Mouse (Mus musculus) midbrain, embryonic 14.5 days (tissue): Measurements from ENCODE around the gene Mnx1. TPM values are rescaled to one million over a fixed set of nuclear protein-coding genes. Genes with fewer than 3 reads are reported as not detected.
A peak's percentile ranks its signal among the peaks of the same experiment; 100 is the strongest.

ENCODE experiments used
- ATAC-seq: fragments of 200-750 bp; cut with Nextera tagmentation; 2 replicates; pipeline ENCODE4 v1.8.0; 2017; ENCODE audit warnings: moderate number of reproducible peaks, moderate library complexity; ENCODE audit not compliant: low FRiP score, low TSS enrichment
- DNase-seq: peaks from one replicate; pipeline ENCODE4 v3.0.0-alpha.2; 2015
- H3K27ac ChIP-seq: fragments of 300-500 bp; sonication (generic); replicated peaks from 2 replicates; pipeline ENCODE4 v1.5.1; 2014; ENCODE audit warnings: mild to moderate bottlenecking, low read depth, low read length, moderate library complexity
- H3K27me3 ChIP-seq: fragments of 300-500 bp; sonication (generic); 2 replicates; pipeline ENCODE4 v1.6.1; 2014; ENCODE audit warnings: low read length, control low read depth, mixed read lengths; ENCODE audit not compliant: control insufficient read depth, insufficient read depth
- H3K36me3 ChIP-seq: fragments of 300-500 bp; sonication (generic); 2 replicates; pipeline ENCODE4 v1.6.1; 2014; ENCODE audit warnings: low read length, control low read depth; ENCODE audit not compliant: control insufficient read depth, insufficient read depth
- H3K4me1 ChIP-seq: fragments of 300-500 bp; sonication (generic); 2 replicates; pipeline ENCODE4 v1.6.1; 2014; ENCODE audit warnings: mild to moderate bottlenecking, antibody characterized with exemption, low read length, control low read depth; ENCODE audit not compliant: control insufficient read depth, insufficient read depth
- H3K4me2 ChIP-seq: fragments of 300-500 bp; sonication (generic); 2 replicates; pipeline ENCODE4 v1.6.1; 2014; ENCODE audit warnings: mild to moderate bottlenecking, low read length, moderate library complexity
- H3K4me3 ChIP-seq: fragments of 300-500 bp; sonication (generic); replicated peaks from 2 replicates; pipeline ENCODE4 v1.5.1; 2014; ENCODE audit warnings: low read depth, low read length
- H3K9ac ChIP-seq: fragments of 300-500 bp; sonication (generic); replicated peaks from 2 replicates; pipeline ENCODE4 v1.6.1; 2014; ENCODE audit warnings: mild to moderate bottlenecking, low read length, moderate library complexity
- H3K9me3 ChIP-seq: fragments of 300-500 bp; sonication (generic); 2 replicates; pipeline ENCODE4 v1.6.1; 2016; ENCODE audit warnings: low read length, control low read depth, mixed read lengths; ENCODE audit not compliant: control insufficient read depth
- WGBS: fragments of 180-500 bp; shearing (Covaris S2); extraction: QIAGEN DNeasy Blood & Tissue Kit; methylation state at CpG from one replicate; pipeline ENCODE4 v1.1.7; 2014; 5-methylcytosine and 5-hydroxymethylcytosine counted together
- polyA plus RNA-seq: library from polyadenylated mRNA; unstranded; fragments of >200 nt; fragmentation: Nextera tagmentation; extraction: Ambion mirVana; gene quantifications from 2 replicates; pipeline ENCODE4 v1.2.1, GENCODE M21; 2014

The Mnx1 gene
- not detected in 2 replicates for polyA plus RNA-seq

- under 1% methylated on average over 65 of the region's 65 CpGs for WGBS
- Histone ChIP-seq H3K9me3 (no peaks in the 10 kb centered on the region), H3K27me3 (peaks cover 99% of the 10 kb centered on the region), H3K36me3 (no peaks in the 10 kb centered on the region), H3K4me2 (peak within 1 kb of the TSS; percentile 51), H3K27ac (no peak within 1 kb of the TSS), H3K9ac (no peak within 1 kb of the TSS), H3K4me3 (peak within 1 kb of the TSS; percentile 26), H3K4me1 (no peaks in the 10 kb centered on the region)
- DNase-seq = no peak
- no peak for ATAC-seq
Observed at GRCm38 (mm10) chr5:29478208-29479197, at the start of gene Mnx1. TSS of gene Mnx1 (minus strand) at chr5:29478470.

GRCm38 (mm10) chr5:29516432-29516831, 38.2 kb upstream of the Mnx1 start:
- WGBS = 92% methylated on average over 5 of the region's 5 CpGs

GRCm38 (mm10) chr5:29515888-29516287, 37.6 kb upstream of the Mnx1 start:
- no peaks in the 10 kb centered on the region for H3K4me1 ChIP-seq
- no peaks in the 10 kb centered on the region for H3K9me3 ChIP-seq
- ATAC-seq = no peak
- DNase-seq = no peak
- H3K27me3 ChIP-seq = no peaks in the 10 kb centered on the region
- no peak overlapping the region for H3K4me2 ChIP-seq
- no peak overlapping the region for H3K27ac ChIP-seq
- no peaks in the 10 kb centered on the region for H3K36me3 ChIP-seq
- WGBS = 81% methylated on average over 3 of the region's 3 CpGs
- H3K9ac ChIP-seq = no peak overlapping the region
- no peak overlapping the region for H3K4me3 ChIP-seq

More at GRCm38 (mm10) chr5:29516432-29516831, 38.2 kb upstream of the Mnx1 start:
- no peak for ATAC-seq
- Histone ChIP-seq H3K27ac (no peak overlapping the region), H3K4me2 (no peak overlapping the region), H3K9me3 (no peaks in the 10 kb centered on the region), H3K27me3 (no peaks in the 10 kb centered on the region), H3K9ac (no peak overlapping the region), H3K4me3 (no peak overlapping the region), H3K36me3 (no peaks in the 10 kb centered on the region), H3K4me1 (no peaks in the 10 kb centered on the region)
- no peak for DNase-seq

- no peak overlapping the region for H3K4me2 ChIP-seq
- no peaks in the 10 kb centered on the region for H3K36me3 ChIP-seq
- H3K4me3 ChIP-seq = no peak overlapping the region
- H3K9me3 ChIP-seq = no peaks in the 10 kb centered on the region
- ATAC-seq (no peak), DNase-seq (peak; percentile 2)
- H3K27ac ChIP-seq = no peak overlapping the region
- H3K4me1 ChIP-seq = no peaks in the 10 kb centered on the region
- H3K9ac ChIP-seq = no peak overlapping the region
- H3K27me3 ChIP-seq = no peaks in the 10 kb centered on the region
- 87% methylated on average over 3 of the region's 3 CpGs for WGBS
Observed at GRCm38 (mm10) chr5:29507013-29507412, 28.7 kb upstream of the Mnx1 start.

- no peaks in the 10 kb centered on the region for H3K4me1 ChIP-seq
- H3K4me2 ChIP-seq = no peak overlapping the region
- no peak overlapping the region for H3K27ac ChIP-seq
- no peak overlapping the region for H3K4me3 ChIP-seq
- no peaks in the 10 kb centered on the region for H3K9me3 ChIP-seq
- WGBS = 12% methylated on average over 13 of the region's 13 CpGs
- no peak for ATAC-seq
- peaks cover 85% of the 10 kb centered on the region for H3K27me3 ChIP-seq
- H3K9ac ChIP-seq = no peak overlapping the region
- H3K36me3 ChIP-seq = no peaks in the 10 kb centered on the region
- DNase-seq = peak; percentile 19
Observed at GRCm38 (mm10) chr5:29487321-29487720, 9.1 kb upstream of the Mnx1 start.

GRCm38 (mm10) chr5:29485941-29486320, 7.7 kb upstream of the Mnx1 start:
- no peak for ATAC-seq
- Histone ChIP-seq H3K27me3 (peaks cover 93% of the 10 kb centered on the region), H3K27ac (no peak overlapping the region), H3K4me2 (no peak overlapping the region), H3K36me3 (no peaks in the 10 kb centered on the region), H3K4me3 (no peak overlapping the region), H3K9ac (no peak overlapping the region), H3K9me3 (no peaks in the 10 kb centered on the region), H3K4me1 (no peaks in the 10 kb centered on the region)
- WGBS = 2% methylated on average over 10 of the region's 10 CpGs
- DNase-seq = no peak

- no peak overlapping the region for H3K9ac ChIP-seq
- DNase-seq = peak; percentile 37
- H3K9me3 ChIP-seq = no peaks in the 10 kb centered on the region
- no peak overlapping the region for H3K4me2 ChIP-seq
- H3K4me1 ChIP-seq = no peaks in the 10 kb centered on the region
- H3K27me3 ChIP-seq = peaks cover 97% of the 10 kb centered on the region
- no peak for ATAC-seq
- WGBS = 1% methylated on average over 38 of the region's 38 CpGs
- no peak overlapping the region for H3K4me3 ChIP-seq
- no peak overlapping the region for H3K27ac ChIP-seq
- H3K36me3 ChIP-seq = no peaks in the 10 kb centered on the region
Observed at GRCm38 (mm10) chr5:29484965-29485940, 7.0 kb upstream of the Mnx1 start.

GRCm38 (mm10) chr5:29483801-29484200, 5.5 kb upstream of the Mnx1 start:
- no peak overlapping the region for H3K9ac ChIP-seq

More at GRCm38 (mm10) chr5:29483801-29484200, 5.5 kb upstream of the Mnx1 start:
- Histone ChIP-seq H3K36me3 (no peaks in the 10 kb centered on the region), H3K27me3 (peaks cover 97% of the 10 kb centered on the region), H3K27ac (no peak overlapping the region), H3K4me2 (no peak overlapping the region), H3K4me3 (no peak overlapping the region), H3K9me3 (no peaks in the 10 kb centered on the region), H3K4me1 (no peaks in the 10 kb centered on the region)
- DNase-seq (no peak), ATAC-seq (no peak)
- 2% methylated on average over 4 of the region's 4 CpGs for WGBS
